Mouse (Mus musculus) left cerebral cortex, postnatal 25 days (tissue): ENCODE measurements around the gene Krt77. TPM values are rescaled to one million over a fixed set of nuclear protein-coding genes. Genes with fewer than 3 reads are reported as not detected.
A peak's percentile ranks its signal among the peaks of the same experiment; 100 is the strongest.

Source experiments
- DNase-seq, 2 experiments: peaks; one replicate each; pipeline ENCODE4 v3.0.0; 2022; ENCODE audit warnings: low spot score in 2 of 2, mixed read lengths in 1 of 2
- intact Hi-C: fragments of 180-260 bp; cut with DNase I; formaldehyde crosslinking; loops from one replicate; pipeline ENCODE4 v1.15.1; 2025
- total RNA-seq, 2 experiments: library from RNA; stranded (reverse); gene quantifications; 2 replicates each; pipeline ENCODE4 v1.2.3; 2021

The Krt77 gene
- total RNA-seq = 10 to 100 TPM; 10.1 to 12.6 TPM

DNA sequence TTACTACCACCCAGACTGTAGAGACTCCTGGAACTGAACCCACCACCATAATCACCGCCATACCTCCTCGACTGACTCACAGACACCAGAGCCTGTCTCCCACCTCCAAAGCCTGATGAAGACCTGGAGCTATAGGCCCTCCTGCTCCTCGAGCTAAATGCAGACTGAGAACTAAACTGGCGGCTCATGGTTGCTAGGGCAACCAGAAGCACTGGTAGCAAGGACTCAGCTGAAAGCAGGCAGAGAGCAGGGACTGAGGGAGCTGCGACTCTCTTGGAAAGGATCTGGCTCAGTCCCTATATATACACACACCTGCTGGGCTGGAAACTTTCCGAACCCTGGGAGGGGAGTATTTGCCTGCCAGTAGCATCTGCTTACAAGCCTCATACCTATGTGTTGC lies at the start of gene Krt77:
Gene Krt77 (minus strand): TSS at position 275 of the 400 bp plus-strand sequence.
- intact Hi-C loops = no loop called here
- DNase-seq = peak; percentile 79 to 87

- DNase-seq = no peak
- intact Hi-C loops = no loop called here
Observed at GRCm38 (mm10) chr15:101916072-101916471, 46.6 kb upstream of the Krt77 start.

- no peak for DNase-seq
- intact Hi-C loops = loop anchor here (5.0 kb wide), 1 partner anchor 318 kb away; no protein-coding TSS in a partner anchor
Observed at GRCm38 (mm10) chr15:101904849-101905248, 35.3 kb upstream of the Krt77 start.

DNA sequence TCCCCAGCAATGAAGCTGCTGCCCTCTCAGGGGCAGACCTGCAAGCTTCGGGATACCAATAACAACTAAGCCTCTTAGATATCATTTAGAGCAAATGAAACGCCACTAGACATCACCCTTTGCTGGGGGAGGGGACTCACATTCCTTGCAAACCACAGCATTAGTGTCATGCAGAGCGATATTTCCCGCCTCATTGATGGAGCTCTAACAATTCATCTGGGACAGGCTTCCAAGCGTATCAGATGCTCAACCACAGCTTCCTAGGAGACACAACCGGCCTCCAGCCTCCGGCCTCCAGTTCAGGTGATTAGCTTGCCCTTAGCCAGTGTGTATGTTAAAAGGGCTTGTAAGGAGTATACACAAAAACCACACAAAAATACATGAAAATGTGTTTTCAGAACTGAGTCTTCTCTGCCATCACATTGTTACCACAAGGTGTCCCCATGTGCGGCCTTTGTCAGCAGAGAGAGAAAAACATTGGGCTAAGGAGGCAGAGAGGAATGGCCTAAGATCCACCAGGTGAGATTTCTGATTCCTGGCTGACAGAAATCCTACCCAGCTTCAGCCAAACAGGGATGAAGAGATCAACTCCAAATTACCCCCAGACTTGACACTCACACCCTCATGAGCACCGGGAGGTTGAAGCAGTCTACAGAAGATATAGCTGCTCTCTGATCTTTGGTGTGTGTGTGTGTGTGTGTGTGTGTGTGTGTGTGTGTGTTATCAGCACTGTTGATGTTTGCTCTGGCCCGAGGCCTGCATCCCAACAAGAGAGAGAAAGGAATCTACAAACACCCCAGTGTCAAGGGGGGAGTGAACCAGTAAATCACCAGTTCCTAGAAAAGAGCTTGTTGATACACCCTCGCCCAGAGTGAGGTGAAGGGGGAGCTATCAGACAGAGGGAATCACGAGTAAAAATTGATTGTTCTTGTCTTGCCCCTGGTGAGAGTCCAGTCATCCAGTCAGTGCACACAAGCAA lies 33.0 kb upstream of the Krt77 start:
- DNase-seq = no peak
- intact Hi-C loops = no loop called here

GRCm38 (mm10) chr15:101895216-101895615 lies 25.7 kb upstream of the Krt77 start:
- no peak for DNase-seq
- intact Hi-C loops = loop anchor here (5.0 kb wide), 1 partner anchor 162 kb away; no protein-coding TSS in a partner anchor

DNA sequence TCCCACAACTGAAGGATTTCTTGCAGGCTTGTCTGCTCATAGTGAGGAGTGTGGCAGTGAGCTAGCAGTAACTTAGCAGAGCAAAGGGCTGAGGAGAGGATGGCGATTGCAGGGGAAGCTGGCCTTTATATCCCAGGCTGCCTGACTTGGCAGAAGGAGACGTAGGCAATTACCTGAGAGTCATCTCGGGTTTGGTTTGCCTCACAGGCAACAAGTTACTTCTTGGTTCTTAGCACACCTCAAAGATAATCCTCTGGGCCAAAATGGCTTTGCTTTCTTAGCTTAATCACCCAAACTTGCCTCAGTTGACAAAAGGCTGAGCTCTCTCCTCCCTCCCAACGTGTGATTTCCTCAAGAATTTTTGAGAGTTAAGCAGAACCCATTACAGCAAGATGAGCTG lies 23.3 kb upstream of the Krt77 start, which contains the start of gene Krt76:
Gene Krt76 (minus strand): TSS at position 101 of the 400 bp plus-strand sequence.
- DNase-seq = no peak
- intact Hi-C loops = no loop called here

GRCm38 (mm10) chr15:101879776-101880175 lies 10.3 kb upstream of the Krt77 start:
- DNase-seq = no peak
- intact Hi-C loops = loop anchor here (5.0 kb wide), 1 partner anchor 77 kb away; the partner anchor contains the start of gene Krt73

DNA sequence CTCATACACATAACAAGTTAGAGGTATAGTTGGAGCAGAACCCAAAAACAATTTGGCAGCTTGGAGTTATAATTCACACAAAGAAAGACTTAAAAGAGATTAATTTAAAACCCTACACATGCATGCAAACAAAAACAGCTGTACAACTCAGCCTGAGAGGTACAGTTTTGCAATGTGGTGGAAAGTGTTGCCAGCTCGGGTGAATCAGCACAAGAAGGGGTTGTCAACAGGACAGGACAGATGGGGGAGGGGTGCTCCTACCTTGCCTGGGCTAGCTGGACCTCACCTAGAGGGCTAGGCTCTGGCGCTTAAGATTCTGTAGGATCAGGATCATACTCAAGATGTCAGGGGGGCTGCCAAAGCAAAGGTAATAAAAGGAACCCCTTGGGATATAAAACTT lies 8.5 kb upstream of the Krt77 start:
- intact Hi-C loops = loop anchor here (5.0 kb wide), 1 partner anchor 76 kb away; the partner anchor contains the start of gene Krt73
- DNase-seq = no peak

- intact Hi-C loops = no loop called here
- DNase-seq = no peak
Observed at GRCm38 (mm10) chr15:101874383-101874782, 4.9 kb upstream of the Krt77 start.

DNA sequence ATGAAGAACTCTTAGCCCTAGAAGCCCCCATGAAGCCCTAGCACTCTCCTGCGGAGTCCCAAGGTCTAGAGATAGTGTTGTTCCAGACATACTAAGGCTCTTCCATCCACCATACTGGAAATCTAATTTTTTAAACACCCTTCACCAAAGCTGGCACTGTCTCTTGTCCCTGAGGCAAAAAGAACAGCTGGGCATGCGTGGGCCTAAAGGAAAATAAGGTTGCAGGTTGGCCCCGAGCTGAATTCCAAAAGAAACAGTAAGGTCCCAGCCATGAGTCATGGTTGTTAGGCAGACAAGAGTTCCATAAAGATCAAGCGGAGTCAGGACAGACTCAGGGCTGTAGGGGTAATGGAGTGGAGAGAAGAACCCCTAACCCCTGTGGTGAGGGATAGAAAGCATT lies 3.7 kb upstream of the Krt77 start:
- intact Hi-C loops = no loop called here
- DNase-seq = peak in 1 of 2 experiments; percentile 60

DNA sequence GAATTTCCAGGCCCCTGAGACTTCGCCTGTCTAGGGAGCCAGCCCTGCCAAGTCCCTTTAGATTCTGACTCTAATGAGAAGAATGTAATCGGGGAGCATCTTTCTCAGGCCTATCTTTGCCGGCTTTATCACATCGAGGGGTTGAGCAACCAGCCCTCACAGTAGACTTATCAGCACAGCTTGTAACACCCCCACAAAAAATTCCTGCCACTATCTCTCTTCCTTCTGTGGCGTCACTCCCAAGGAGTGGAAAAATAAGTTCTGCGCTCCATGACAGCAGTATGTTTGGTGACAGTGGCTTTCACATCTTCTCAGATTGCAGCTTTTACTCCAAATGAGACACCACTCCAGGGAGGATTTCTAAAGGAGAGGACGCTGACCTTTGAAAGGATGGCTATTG lies 2.8 kb downstream of the Krt77 start:
- DNase-seq = peak in 1 of 2 experiments; percentile 76
- intact Hi-C loops = no loop called here

DNA sequence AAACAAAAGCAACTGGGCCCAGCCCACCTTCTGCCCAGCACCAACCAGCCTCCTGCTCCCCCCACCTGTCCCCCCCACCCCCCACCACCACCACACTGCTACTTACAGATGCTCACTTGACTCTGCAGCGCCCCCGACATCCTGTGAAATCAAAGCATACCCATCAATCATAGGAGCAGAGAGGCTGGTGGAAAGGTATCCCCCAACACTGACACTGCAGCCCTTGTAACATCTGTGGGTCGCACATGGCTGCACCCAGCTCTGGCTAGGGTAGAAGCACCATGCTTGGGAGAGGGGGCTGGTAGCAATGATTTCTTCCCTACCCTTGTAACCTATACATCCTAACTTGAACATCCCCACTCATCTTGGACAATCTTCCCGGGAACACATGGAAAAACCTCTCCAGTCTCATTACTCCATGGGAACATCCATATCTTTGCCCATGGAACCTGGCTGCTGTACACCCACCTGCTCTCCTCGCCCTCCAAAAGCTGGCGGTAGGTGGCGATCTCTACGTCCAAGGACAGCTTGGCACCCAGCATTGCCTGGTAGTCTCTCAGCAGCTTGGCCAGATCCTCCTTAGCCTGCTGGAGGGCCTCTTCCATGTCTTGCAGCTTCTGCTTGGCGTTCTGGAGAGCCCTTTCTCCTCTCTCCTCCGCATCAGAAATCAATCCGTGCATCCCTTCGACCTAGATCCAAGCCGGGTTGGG lies 8.9 kb downstream of the Krt77 start:
- intact Hi-C loops = no loop called here
- no peak for DNase-seq

- DNase-seq = peak; percentile 60 to 71
- intact Hi-C loops = no loop called here
Observed at GRCm38 (mm10) chr15:101859735-101860170, 9.8 kb downstream of the Krt77 start.

- no peak for DNase-seq
- intact Hi-C loops = no loop called here
Observed at GRCm38 (mm10) chr15:101858673-101859425, 10.7 kb downstream of the Krt77 start.

GRCm38 (mm10) chr15:101856696-101857095 lies 12.8 kb downstream of the Krt77 start:
- no peak for DNase-seq
- intact Hi-C loops = no loop called here

- DNase-seq = no peak
- intact Hi-C loops = no loop called here
Observed at GRCm38 (mm10) chr15:101855732-101856131, 13.8 kb downstream of the Krt77 start.

DNA sequence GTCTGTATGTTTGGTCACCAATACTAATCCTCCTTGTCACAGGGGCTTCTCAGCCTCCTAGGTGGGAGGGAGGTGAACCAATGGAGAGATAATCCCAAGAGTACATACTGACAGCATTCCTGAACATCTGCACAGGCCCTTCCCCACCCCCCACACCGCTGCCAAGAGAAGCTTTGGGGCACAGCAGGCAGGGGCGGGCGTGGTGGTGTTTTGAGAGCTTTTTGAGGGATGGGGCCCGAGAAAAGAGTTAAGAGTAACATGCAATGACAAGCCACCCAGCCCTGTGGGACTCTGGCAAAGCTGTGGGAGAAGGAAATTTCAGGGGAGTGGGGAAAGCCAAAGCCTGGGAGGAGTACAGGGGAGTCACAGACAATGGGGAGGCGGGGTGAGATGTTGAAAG lies 15.2 kb downstream of the Krt77 start:
- DNase-seq = no peak
- intact Hi-C loops = no loop called here

- intact Hi-C loops = no loop called here
- no peak for DNase-seq
Observed at GRCm38 (mm10) chr15:101852571-101852970, 16.9 kb downstream of the Krt77 start.

DNA sequence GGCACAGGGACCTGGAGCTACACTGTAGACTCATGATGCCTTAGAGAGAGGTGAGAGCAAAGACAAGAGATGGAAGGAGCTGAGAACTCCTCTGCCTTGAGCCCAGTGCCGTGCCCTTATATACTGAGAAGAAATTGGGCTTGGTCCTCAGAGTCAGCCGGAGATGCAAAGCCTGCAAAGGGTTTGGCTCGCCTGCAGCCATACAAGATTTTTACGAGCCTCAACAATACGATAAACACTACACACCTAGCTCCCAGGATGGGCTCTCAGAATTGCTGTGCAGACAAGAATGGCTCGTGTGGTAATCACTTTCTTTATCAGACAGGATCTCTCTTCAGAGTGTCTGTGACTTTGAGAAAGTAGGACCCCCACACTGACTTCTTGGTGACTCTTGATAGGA lies 18.8 kb downstream of the Krt77 start, which contains the start of gene Krt1:
Gene Krt1 (minus strand): TSS at position 101 of the 400 bp plus-strand sequence.
- no peak for DNase-seq
- intact Hi-C loops = no loop called here
